Mouse (Mus musculus): ENCODE data around the gene Ap5m1. TPM values are rescaled to one million over a fixed set of nuclear protein-coding genes. Genes with fewer than 3 reads are reported as not detected.

Ap5m1 gene
- polyA plus RNA-seq (2021; fragmentation: Nextera tagmentation) = 11.9 and 14.2 TPM in 2 replicates
- long read RNA-seq, experiment 1, full-length matches to known transcripts = 37 of 59 reads
- long read RNA-seq, experiment 1, partial matches to known transcripts = 7 of 59 reads
- long read RNA-seq, experiment 1, other reads (novel, unspliced or antisense) = 15 of 59 reads
- long read RNA-seq, experiment 2, full-length matches to known transcripts = 5 of 11 reads
- long read RNA-seq, experiment 2, partial matches to known transcripts = 2 of 11 reads
- long read RNA-seq, experiment 2, other reads (novel, unspliced or antisense) = 4 of 11 reads

GRCm38 (mm10) chr14:49065529-49066273 lies at the start of gene Ap5m1:
Gene Ap5m1 (plus strand): TSS chr14:49066097.

GRCm38 (mm10) chr14:49066274-49066823 lies 452 bp downstream of the Ap5m1 start, which contains the start of gene Exoc5:
Gene Exoc5 (minus strand): TSS chr14:49066653.

Other genes starting within 250 kb of the Ap5m1 start
- 15.3 and 21.1 TPM in 2 replicates for gene Exoc5, start 556 bp downstream of the Ap5m1 start, polyA plus RNA-seq (2021; fragmentation: Nextera tagmentation)
- gene Naa30, start 106.1 kb downstream of the Ap5m1 start, polyA plus RNA-seq (2021; fragmentation: Nextera tagmentation) = 3.7 and 5.9 TPM in 2 replicates
- gene ccdc198, start 179.4 kb downstream of the Ap5m1 start, polyA plus RNA-seq (2021; fragmentation: Nextera tagmentation) = not detected in 2 replicates

Measured in left cerebral cortex, adult 6 months (tissue).